Mouse (Mus musculus) liver, embryonic 14.5 days (tissue): Measurements from ENCODE around the gene Lama5. TPM values are rescaled to one million over a fixed set of nuclear protein-coding genes. Genes with fewer than 3 reads are reported as not detected.
A peak's percentile ranks its signal among the peaks of the same experiment; 100 is the strongest.

Experiments used
- ATAC-seq: fragments of 200-750 bp; cut with Nextera tagmentation; 2 replicates; pipeline ENCODE4 v1.8.0; 2017; ENCODE audit warnings: moderate number of reproducible peaks, mild to moderate bottlenecking, moderate library complexity; ENCODE audit not compliant: insufficient read depth
- DNase-seq, 3 experiments: peaks; one replicate each; pipeline ENCODE4 v3.0.0-alpha.2; 2012 to 2013; ENCODE audit warnings: low read depth in 3 of 3, low spot score in 3 of 3
- H3K27ac ChIP-seq: fragments of 300-500 bp; sonication (generic); 2 replicates; pipeline ENCODE4 v1.5.1; 2014; ENCODE audit warnings: moderate library complexity, mild to moderate bottlenecking, control low read depth, inconsistent platforms
- H3K27me3 ChIP-seq: fragments of 300-500 bp; sonication (generic); 2 replicates; pipeline ENCODE4 v1.6.1; 2014; ENCODE audit warnings: mild to moderate bottlenecking, low read length, moderate library complexity; ENCODE audit not compliant: control insufficient read depth, insufficient read depth
- H3K36me3 ChIP-seq: fragments of 300-500 bp; sonication (generic); replicated peaks from 2 replicates; pipeline ENCODE4 v1.6.1; 2014; ENCODE audit warnings: low read depth; ENCODE audit not compliant: control insufficient read depth, insufficient read depth
- H3K4me1 ChIP-seq, 2 experiments: fragments of 200-500 bp in 1 of 2; fragments of 300-500 bp in 1 of 2; sonication (generic) in 1 of 2; replicated peaks; 2 replicates each; pipeline ENCODE4 v1.6.1; 2012 to 2014; ENCODE audit warnings: antibody characterized with exemption in 1 of 2, inconsistent platforms in 1 of 2, low read length in 1 of 2; ENCODE audit not compliant: control insufficient read depth in 2 of 2, insufficient read depth in 2 of 2
- H3K4me2 ChIP-seq: fragments of 300-500 bp; sonication (generic); 2 replicates; pipeline ENCODE4 v1.6.1; 2014; ENCODE audit warnings: low read depth, mild to moderate bottlenecking, control low read depth, moderate library complexity
- H3K4me3 ChIP-seq, 2 experiments: fragments of 200-500 bp in 1 of 2; fragments of 300-500 bp in 1 of 2; sonication (generic) in 1 of 2; 2 replicates each; pipeline ENCODE4 v1.5.1; 2012 to 2014; ENCODE audit warnings: low read depth in 2 of 2, low read length in 2 of 2, mild to moderate bottlenecking in 2 of 2, control low read depth in 1 of 2, inconsistent platforms in 1 of 2, moderate library complexity in 1 of 2; ENCODE audit not compliant: insufficient read depth in 1 of 2
- H3K9ac ChIP-seq: fragments of 300-500 bp; sonication (generic); replicated peaks from 2 replicates; pipeline ENCODE4 v1.6.1; 2014; ENCODE audit warnings: mild to moderate bottlenecking, control low read depth, moderate library complexity
- H3K9me3 ChIP-seq: fragments of 300-500 bp; sonication (generic); 2 replicates; pipeline ENCODE4 v1.6.1; 2016; ENCODE audit warnings: low read length, mixed read lengths; ENCODE audit not compliant: control insufficient read depth
- CTCF ChIP-seq: IDR thresholded peaks from 2 replicates; pipeline ENCODE4 v1.5.1; 2016; ENCODE audit warnings: antibody characterized with exemption, low read depth, control low read depth
- EP300 ChIP-seq: IDR thresholded peaks from 2 replicates; pipeline ENCODE4 v1.6.1; 2016; ENCODE audit warnings: antibody characterized with exemption, low read depth
- WGBS: fragments of 180-500 bp; shearing (Covaris S2); extraction: QIAGEN DNeasy Blood & Tissue Kit; methylation state at CpG from one replicate; pipeline ENCODE4 v1.1.7; 2014; ENCODE audit not compliant: insufficient replicate concordance; 5-methylcytosine and 5-hydroxymethylcytosine counted together
- polyA plus RNA-seq, 2 experiments: library from polyadenylated mRNA; depleted of rRNA in 1 of 2; stranded (reverse) in 1 of 2; unstranded in 1 of 2; fragments of >200 nt; fragmentation: Nextera tagmentation in 1 of 2; extraction: Ambion mirVana in 1 of 2; gene quantifications; 2 replicates each; pipeline versions ENCODE4 v1.2.1 to v1.2.3; 2012 to 2014

The Lama5 gene
- polyA plus RNA-seq (2012; rRNA removed) (2.7 and 2.9 TPM in 2 replicates), polyA plus RNA-seq (2014; fragmentation: Nextera tagmentation; extraction: Ambion mirVana) (1.7 and 1.9 TPM in 2 replicates)

- TF ChIP-seq EP300, result no peak
- TF ChIP-seq CTCF, result no peak
- Histone ChIP-seq H3K4me1 (peaks cover 0 to 3% of the 10 kb centered on the region in 2 experiments; a peak in 1 of 4 replicates), H3K4me2 (peak within 1 kb of the TSS; percentile 64), H3K4me3 (peak within 1 kb of the TSS; percentile 29 to 52), H3K36me3 (no peaks in the 10 kb centered on the region), H3K27me3 (peaks cover 38% of the 10 kb centered on the region), H3K27ac (no peak within 1 kb of the TSS), H3K9ac (no peak within 1 kb of the TSS), H3K9me3 (no peaks in the 10 kb centered on the region)
- 1% methylated on average over 37 of the region's 37 CpGs for WGBS
- ATAC-seq (peak; percentile 61), DNase-seq (no peak)
These were observed at the start of gene Lama5 for GRCm38 (mm10) chr2:180225762-180226378. TSS of gene Lama5 (minus strand) at chr2:180225859.

- no peak for TF ChIP-seq CTCF
- TF ChIP-seq EP300, result no peak
These were observed 48.9 kb upstream of the Lama5 start for GRCm38 (mm10) chr2:180274523-180274922.

GRCm38 (mm10) chr2:180273394-180274244 lies 48.0 kb upstream of the Lama5 start, which contains the start of gene Cables2:
TSS of gene Cables2 (minus strand) at chr2:180273496.
- peaks cover 14 to 29% of the 10 kb centered on the region in 2 experiments for H3K4me1 ChIP-seq
- 4% methylated on average over 62 of the region's 68 CpGs for WGBS
- H3K9me3 ChIP-seq, result no peaks in the 10 kb centered on the region

More at GRCm38 (mm10) chr2:180274523-180274922, 48.9 kb upstream of the Lama5 start:
- Histone ChIP-seq H3K4me1 (peaks cover 14 to 29% of the 10 kb centered on the region in 2 experiments), H3K27me3 (no peaks in the 10 kb centered on the region), H3K4me3 (no peak overlapping the region), H3K36me3 (no peaks in the 10 kb centered on the region), H3K27ac (no peak overlapping the region), H3K4me2 (no peak overlapping the region; the same call in 1 of the 2 replicates), H3K9me3 (no peaks in the 10 kb centered on the region), H3K9ac (no peak overlapping the region)
- ATAC-seq, result no peak
- no peak for DNase-seq
- 61% methylated on average over 2 of the region's 2 CpGs for WGBS

GRCm38 (mm10) chr2:180272884-180273321 lies 47.2 kb upstream of the Lama5 start:
- TF ChIP-seq EP300 (no peak), CTCF (no peak)
- peak; percentile 64 for ATAC-seq
- Histone ChIP-seq H3K27me3 (no peaks in the 10 kb centered on the region), H3K27ac (peak overlapping the region; percentile 44), H3K4me2 (peak overlapping the region; percentile 98), H3K36me3 (no peaks in the 10 kb centered on the region), H3K9me3 (no peaks in the 10 kb centered on the region), H3K4me1 (peaks cover 14 to 29% of the 10 kb centered on the region in 2 experiments), H3K4me3 (peak overlapping the region; percentile 66 to 88), H3K9ac (peak overlapping the region; percentile 85)
- no peak for DNase-seq
- WGBS, result under 1% methylated on average over 37 of the region's 37 CpGs

More at GRCm38 (mm10) chr2:180273394-180274244, 48.0 kb upstream of the Lama5 start, which contains the start of gene Cables2:
- Histone ChIP-seq H3K4me3 (peak within 1 kb of the TSS; percentile 66 to 88), H3K27ac (peak within 1 kb of the TSS; percentile 44), H3K36me3 (no peaks in the 10 kb centered on the region), H3K4me2 (peak within 1 kb of the TSS; percentile 98), H3K9ac (peak within 1 kb of the TSS; percentile 85), H3K27me3 (no peaks in the 10 kb centered on the region)
- TF ChIP-seq EP300 (no peak), CTCF (no peak)
- DNase-seq (peak; percentile 96 to 97 (median 97)), ATAC-seq (peak; percentile 94)
